Mouse (Mus musculus): ENCODE data around the gene Abca7.
"Not testable (repeated sequence)": the region's sequence is repeated elsewhere in the genome, so short reads cannot be mapped to it uniquely, and the experiment has no call there.

Gene Abca7

GRCm38 (mm10) chr10:80024229-80025043 lies 28.1 kb downstream of the Abca7 start:
- no peak for DNase-seq

DNA sequence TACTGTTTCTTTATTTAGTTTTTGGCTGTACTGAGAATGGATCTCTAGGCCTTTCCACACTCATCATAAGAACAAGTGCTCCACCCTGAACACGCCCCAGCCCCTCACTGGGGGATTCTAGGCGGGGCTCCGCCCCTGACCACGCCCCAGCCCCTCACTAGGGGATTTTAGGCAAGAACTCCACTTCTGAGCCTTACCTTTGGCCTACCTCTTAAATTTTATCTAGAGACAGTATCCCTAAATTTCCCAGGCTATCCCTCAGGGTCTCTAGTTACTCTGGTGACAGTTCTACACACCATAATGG lies 28.7 kb downstream of the Abca7 start:
- no peak for DNase-seq

DNA sequence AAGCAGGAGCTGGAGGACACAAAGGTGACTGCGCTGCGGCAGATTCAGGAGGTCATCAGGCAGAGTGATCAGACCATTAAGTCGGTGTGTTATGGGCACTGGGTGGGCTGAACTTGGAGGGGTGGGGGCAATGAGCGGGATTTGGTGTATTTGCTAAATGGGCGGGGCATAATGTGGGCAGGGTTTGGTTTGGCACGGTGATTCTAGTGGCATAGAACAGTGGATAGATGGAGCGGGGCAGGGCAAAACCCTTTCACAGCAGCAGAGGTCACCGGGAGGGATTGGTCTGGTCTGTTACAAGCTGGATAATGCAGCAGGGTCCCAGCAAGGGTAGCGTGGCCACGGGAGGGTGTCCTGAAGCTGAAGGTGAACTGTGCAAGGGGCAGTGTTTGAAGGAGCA lies 29.2 kb downstream of the Abca7 start:
- DNase-seq, result no peak

- peak; percentile 72 for DNase-seq
Measured at GRCm38 (mm10) chr10:80025889-80026288, 29.6 kb downstream of the Abca7 start.

GRCm38 (mm10) chr10:80027681-80028520 lies 31.6 kb downstream of the Abca7 start:
- peak; percentile 71 for DNase-seq

GRCm38 (mm10) chr10:80028521-80028846 lies 32.2 kb downstream of the Abca7 start:
- no peak for DNase-seq

DNA sequence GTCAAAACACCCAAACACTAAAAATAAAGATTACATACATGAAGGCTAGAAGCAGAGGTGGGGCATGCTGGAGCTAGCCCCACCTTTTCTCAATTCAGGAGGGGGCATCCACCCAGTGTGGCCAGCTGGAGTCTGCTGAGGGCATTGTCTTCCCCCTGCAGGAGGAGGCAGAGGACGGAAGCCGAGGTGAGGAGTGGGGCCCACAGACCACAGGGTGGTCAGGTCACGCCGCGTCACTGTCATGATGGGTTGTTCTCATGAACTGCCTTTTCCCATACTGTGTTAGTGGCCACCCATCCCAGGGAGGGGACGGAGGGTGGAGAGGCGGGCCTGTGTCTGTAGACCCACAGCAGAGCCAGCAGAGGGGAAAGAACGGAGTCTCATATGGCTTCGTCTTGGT lies 33.9 kb downstream of the Abca7 start:
- no peak for DNase-seq

DNA sequence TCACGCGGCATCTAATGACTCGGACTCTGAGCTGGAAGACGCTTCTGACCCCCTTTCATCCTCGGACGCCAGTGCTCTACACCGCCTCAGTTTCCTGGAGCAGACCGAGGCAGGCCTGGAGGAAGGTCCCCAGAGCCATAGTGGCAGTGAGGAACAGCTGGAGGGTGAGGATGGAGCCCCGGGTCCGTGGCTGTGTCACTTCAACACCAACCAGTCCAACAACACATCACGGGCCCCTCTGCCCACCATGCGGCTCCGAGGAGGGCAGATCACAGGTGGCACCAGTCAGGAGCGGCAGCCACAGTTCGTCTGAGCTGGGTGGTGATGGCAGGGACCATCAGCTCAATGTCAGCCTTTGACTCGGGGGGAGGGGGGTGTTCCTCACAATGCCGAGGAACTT lies 34.4 kb downstream of the Abca7 start:
- DNase-seq, result no peak

GRCm38 (mm10) chr10:80032799-80033480 lies 36.6 kb downstream of the Abca7 start:
- DNase-seq, result peak; percentile 58

DNA sequence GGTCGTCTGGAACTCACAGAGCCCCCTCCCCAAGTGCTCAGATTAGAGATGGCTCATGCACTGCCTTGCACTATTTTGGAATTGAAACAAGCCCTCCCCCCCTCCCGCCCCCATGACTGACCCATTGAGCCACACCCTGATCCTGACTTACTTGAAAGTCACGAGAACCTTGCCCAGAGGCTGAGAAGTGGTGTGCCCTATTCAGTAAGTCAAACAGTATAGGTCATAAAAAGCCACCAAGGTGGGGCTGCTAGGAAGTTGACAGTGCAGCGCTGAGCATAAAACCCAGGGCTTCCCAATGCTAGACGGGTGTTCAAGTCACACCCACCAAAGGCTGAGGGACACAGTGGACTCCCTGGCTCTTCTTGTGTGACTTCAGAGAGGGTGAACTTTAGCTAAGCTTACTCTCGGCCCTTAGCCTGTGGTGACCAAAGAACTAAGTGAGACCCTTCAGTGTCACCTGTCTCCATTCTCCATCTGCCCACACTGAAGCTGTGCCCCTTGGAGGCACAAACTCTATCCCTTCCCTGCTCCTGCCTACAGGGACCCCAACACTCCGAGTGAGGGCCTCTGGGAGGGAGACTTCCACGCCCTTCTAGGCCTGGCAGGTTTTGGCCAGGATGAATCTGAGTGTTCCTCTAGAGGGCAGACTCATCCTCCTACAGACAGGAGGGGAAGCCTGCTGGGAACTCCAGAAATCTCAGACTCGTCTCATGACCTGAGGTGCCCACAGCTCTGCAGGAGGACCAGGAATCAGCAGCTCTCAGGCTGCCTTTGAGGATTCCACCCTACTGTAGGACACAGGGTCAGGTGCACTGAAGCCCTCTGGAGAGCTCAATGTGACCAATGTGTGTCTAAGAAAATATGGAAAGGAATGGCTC lies 37.5 kb downstream of the Abca7 start:
- peak; percentile 45 for DNase-seq

DNA sequence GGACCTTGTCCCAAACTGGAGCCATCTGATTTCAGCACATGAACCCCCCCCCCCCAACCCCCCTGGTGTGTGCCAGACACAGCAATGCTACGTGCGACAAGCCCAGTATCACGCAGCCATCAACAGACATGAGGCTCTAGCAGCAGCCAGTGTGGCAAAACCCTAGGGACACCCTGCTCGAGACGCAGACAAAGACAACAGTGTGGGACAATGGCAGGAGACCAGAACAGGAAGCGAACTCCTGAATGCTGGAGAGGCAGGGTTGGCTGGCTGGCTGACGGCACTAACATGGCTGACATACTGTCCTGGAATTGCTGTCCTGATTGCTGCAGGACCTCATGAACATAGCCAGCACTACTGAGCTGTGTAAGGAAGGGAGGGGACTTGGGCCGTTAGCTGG lies 38.9 kb downstream of the Abca7 start:
- DNase-seq, result no peak

DNA sequence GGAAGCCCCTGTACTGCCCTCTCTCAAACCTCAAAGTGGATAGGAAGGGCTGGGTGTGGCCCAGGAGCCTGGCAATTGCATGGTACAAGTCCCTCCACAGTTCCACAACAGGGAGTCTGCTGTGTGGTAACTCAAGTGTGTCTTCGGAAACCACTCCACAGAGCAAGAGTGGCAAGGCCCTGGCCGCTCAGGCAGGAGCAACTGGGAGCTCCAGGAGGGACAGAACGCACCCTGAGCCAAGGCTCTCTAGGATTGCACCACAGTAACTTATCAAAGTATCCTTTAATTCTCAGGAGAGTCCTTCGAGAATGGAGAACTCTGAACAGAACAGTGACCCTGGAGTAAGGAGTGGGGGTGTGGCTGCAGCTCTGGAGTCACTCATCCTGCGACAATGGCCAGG lies 39.4 kb downstream of the Abca7 start:
- DNase-seq, result no peak

- no peak for DNase-seq
Measured at GRCm38 (mm10) chr10:80036832-80037231, 40.5 kb downstream of the Abca7 start.

GRCm38 (mm10) chr10:80039559-80039979 lies 43.3 kb downstream of the Abca7 start, which contains the start of gene Polr2e:
Gene Polr2e, minus strand, starts transcription at chr10:80039795.
- DNase-seq, result peak; percentile 97

DNA sequence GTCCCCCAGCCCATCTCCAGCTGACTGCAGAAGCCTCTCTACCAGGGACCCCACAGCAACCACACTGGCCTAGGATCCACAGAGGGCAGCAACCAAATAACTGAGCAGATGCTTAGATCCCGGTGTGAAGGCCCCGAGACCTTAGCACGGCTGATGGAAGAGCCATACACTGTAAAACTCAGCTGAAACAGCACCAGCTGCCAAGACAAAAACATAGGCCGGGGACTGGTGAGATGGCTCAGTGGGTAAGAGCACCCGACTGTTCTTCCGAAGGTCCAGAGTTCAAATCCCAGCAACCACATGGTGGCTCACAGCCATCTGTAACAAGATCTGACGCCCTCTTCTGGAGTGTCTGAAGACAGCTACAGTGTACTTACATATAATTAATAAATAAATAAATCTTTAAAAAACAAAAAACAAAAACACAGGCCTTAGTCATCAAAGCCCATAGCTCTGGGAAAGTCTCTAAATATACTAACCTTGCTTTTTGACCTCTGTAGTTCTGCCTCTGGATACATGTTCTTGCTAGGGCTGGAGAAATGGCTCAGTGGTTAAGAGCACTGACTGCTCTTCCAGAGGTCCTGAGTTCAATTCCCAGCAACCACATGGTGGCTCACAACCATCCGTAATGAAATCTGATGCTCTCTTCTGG lies 45.2 kb downstream of the Abca7 start:
- not testable (repeated sequence) for DNase-seq

- DNase-seq, result peak; percentile 37
Measured at GRCm38 (mm10) chr10:80044087-80044486, 47.8 kb downstream of the Abca7 start.

GRCm38 (mm10) chr10:80045364-80045763 lies 49.1 kb downstream of the Abca7 start:
- not testable (repeated sequence) for DNase-seq

- no peak for DNase-seq
Measured at GRCm38 (mm10) chr10:80045766-80046165, 49.5 kb downstream of the Abca7 start.

- DNase-seq, result no peak
Measured at GRCm38 (mm10) chr10:80047041-80047565, 50.8 kb downstream of the Abca7 start, which contains the start of gene Gpx4. Gene Gpx4, plus strand, starts transcription at chr10:80047166.

- DNase-seq, result no peak
Measured at GRCm38 (mm10) chr10:80048396-80048795, 52.1 kb downstream of the Abca7 start.

DNA sequence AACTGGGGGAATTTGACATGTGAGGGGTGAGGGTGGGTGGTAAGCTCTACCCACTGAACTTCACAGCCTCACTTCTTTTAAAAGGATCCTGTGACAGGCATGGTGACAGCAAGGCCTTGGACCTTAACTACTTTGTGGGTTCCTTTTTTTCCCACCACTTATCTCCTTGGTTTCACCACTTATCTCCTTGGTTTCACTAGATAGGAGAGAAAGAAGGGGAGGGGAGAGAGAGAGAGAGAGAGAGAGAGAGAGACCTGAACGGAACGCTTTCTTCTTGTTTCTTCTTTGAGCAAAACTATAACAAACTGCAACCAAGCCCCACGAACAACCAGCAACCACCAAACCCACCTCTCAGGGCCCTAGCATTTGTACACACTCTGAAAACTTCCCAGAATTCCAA lies 52.5 kb downstream of the Abca7 start:
- DNase-seq, result no peak

GRCm38 (mm10) chr10:80050244-80050643 lies 54.0 kb downstream of the Abca7 start:
- DNase-seq, result no peak

Measured in liver (tissue).